Mouse (Mus musculus) limb, embryonic 14.5 days (tissue): ENCODE measurements around the gene Cct4. TPM values are rescaled to one million over a fixed set of nuclear protein-coding genes. Genes with fewer than 3 reads are reported as not detected.

Experiments
- ATAC-seq: fragments of 200-750 bp; cut with Nextera tagmentation; 2 replicates; pipeline ENCODE4 v1.8.0; 2017; ENCODE audit warnings: low read depth, moderate number of reproducible peaks, moderate TSS enrichment; ENCODE audit not compliant: low FRiP score
- DNase-seq: peaks from one replicate; pipeline ENCODE4 v3.0.0-alpha.2; 2015; ENCODE audit warnings: low spot score
- H3K27ac ChIP-seq: fragments of 300-500 bp; sonication (generic); replicated peaks from 2 replicates; pipeline ENCODE4 v1.5.1; 2014; ENCODE audit warnings: low read depth, mild to moderate bottlenecking, low read length, moderate library complexity, mixed read lengths
- H3K27me3 ChIP-seq: fragments of 300-500 bp; sonication (generic); 2 replicates; pipeline ENCODE4 v1.6.1; 2014; ENCODE audit warnings: low read length, mixed read lengths; ENCODE audit not compliant: control insufficient read depth, insufficient read depth
- H3K36me3 ChIP-seq: fragments of 300-500 bp; sonication (generic); 2 replicates; pipeline ENCODE4 v1.6.1; 2014; ENCODE audit warnings: mild to moderate bottlenecking, low read length, moderate library complexity, mixed read lengths; ENCODE audit not compliant: control insufficient read depth, insufficient read depth
- H3K4me1 ChIP-seq: fragments of 300-500 bp; sonication (generic); 2 replicates; pipeline ENCODE4 v1.6.1; 2014; ENCODE audit warnings: antibody characterized with exemption, low read length, mixed read lengths; ENCODE audit not compliant: control insufficient read depth, insufficient read depth
- H3K4me2 ChIP-seq: fragments of 300-500 bp; sonication (generic); replicated peaks from 2 replicates; pipeline ENCODE4 v1.6.1; 2014; ENCODE audit warnings: low read depth, mild to moderate bottlenecking, low read length, moderate library complexity; ENCODE audit not compliant: severe bottlenecking
- H3K4me3 ChIP-seq: fragments of 300-500 bp; sonication (generic); replicated peaks from 2 replicates; pipeline ENCODE4 v1.5.1; 2014; ENCODE audit warnings: low read length
- H3K9ac ChIP-seq: fragments of 300-500 bp; sonication (generic); 2 replicates; pipeline ENCODE4 v1.6.1; 2014; ENCODE audit warnings: mild to moderate bottlenecking, low read depth, low read length, moderate library complexity; ENCODE audit not compliant: severe bottlenecking
- H3K9me3 ChIP-seq: fragments of 300-500 bp; sonication (generic); 2 replicates; pipeline ENCODE4 v1.6.1; 2016; ENCODE audit warnings: low read length; ENCODE audit not compliant: control insufficient read depth
- POLR2A ChIP-seq: fragments of 200-500 bp; IDR thresholded peaks from 2 replicates; pipeline ENCODE4 v1.8.0; 2012; ENCODE audit warnings: inconsistent platforms, mild to moderate bottlenecking, moderate library complexity, borderline replicate concordance; ENCODE audit not compliant: insufficient read depth, insufficient read length; ENCODE audit errors: extremely low read depth
- WGBS: fragments of 180-500 bp; shearing (Covaris S2); extraction: QIAGEN DNeasy Blood & Tissue Kit; methylation state at CpG from one replicate; pipeline ENCODE4 v1.1.7; 2014; 5-methylcytosine and 5-hydroxymethylcytosine counted together
- polyA plus RNA-seq, 2 experiments: library from polyadenylated mRNA; depleted of rRNA in 1 of 2; stranded (reverse) in 1 of 2; unstranded in 1 of 2; fragments of >200 nt; fragmentation: Nextera tagmentation in 1 of 2; extraction: Ambion mirVana in 1 of 2; gene quantifications; 2 replicates each; pipeline versions ENCODE4 v1.2.1 to v1.2.3; 2012 to 2014

Gene Cct4
- polyA plus RNA-seq, 2 experiments: 153 to 267 TPM

DNA sequence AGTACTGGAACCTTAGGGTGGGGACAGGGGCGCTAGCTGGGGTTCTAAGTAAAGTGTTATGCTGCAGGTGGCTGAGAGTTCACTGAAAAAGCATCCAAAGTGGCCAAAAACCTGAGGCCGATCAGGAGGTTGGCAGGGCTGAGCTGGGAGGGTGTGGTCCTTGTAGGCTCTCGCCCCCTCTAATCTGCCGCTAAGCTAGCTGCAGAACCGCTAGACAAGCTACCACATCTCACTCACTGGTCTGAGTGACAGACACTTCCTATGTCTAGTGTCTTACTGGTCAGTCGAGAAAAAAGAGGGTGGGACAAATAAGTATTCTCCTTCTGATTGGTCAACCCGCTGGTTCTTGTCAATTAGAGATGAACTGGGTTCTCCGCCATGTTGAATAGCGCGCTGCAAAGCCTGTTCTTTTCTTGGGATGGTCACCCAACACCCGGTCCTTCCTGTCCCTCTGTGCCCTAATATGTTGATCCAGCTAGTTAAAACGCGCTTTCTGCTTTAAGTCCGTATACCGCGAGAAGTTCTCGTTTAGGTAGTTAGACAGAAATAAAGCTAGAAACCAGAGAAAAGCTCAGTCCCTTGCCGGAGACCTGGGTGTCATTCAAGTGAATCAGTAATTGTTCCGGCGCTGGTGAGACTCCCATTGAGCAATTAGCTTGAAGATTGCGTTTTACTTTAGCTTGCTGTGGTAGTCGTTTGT is 17.3 kb downstream of the Cct4 start, which contains the start of gene Fam161a:
Gene Fam161a (plus strand): TSS at position 51 of the 700 bp plus-strand sequence.
- Histone ChIP-seq H3K4me3 (peak within 1 kb of the TSS; percentile 60), H3K27ac (peak within 1 kb of the TSS; percentile 83), H3K36me3 (peaks cover 27% of the 10 kb centered on the region), H3K4me1 (0 out of 2 replicates have a peak, but pooled peaks cover 3% of the 10 kb centered on the region), H3K4me2 (peak within 1 kb of the TSS; percentile 80), H3K27me3 (no peaks in the 10 kb centered on the region), H3K9ac (peak within 1 kb of the TSS; percentile 66), H3K9me3 (no peaks in the 10 kb centered on the region)
- WGBS: under 1% methylated on average over 22 of the region's 22 CpGs
- DNase-seq (peak; percentile 96), ATAC-seq (peak; percentile 94)
- no peak for TF ChIP-seq POLR2A

DNA sequence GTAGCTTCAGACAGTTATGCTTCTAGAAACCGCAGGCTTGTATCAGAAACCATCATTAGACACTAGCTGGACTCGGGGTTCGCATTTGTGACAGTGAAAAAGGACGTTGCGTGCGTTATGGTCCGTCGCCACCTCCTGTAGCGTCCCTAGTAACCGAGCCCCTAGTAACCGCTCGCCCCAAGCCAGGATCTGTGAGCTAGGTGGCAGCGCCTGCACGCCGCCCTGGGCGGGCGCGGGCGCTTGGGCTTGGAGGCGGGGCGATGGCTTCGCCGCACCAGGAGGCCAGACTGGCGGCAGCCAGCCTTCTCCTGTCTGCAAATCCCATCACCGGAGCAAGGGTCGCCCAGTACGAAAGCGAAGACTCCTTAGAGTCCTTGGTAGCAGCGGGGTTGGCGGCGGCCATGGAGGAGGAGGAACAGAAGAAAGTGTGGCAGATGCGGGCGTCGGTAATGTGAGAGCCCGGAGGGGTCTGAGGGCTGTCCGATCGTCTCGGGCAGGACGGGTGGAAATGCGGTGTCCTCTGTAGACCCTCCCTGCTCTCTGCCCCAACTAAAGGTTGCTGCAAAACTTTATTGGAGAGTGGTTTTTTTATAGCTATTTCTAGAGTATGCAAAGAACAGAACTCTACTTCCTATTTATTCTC is 18.0 kb downstream of the Cct4 start:
- H3K4me2 ChIP-seq: peak overlapping the region; percentile 80
- peak overlapping the region; percentile 66 for H3K9ac ChIP-seq
- ATAC-seq (peak; percentile 86), DNase-seq (peak; percentile 88)
- H3K4me3 ChIP-seq: peak overlapping the region; percentile 60
- H3K9me3 ChIP-seq: no peaks in the 10 kb centered on the region
- H3K36me3 ChIP-seq: peaks cover 25% of the 10 kb centered on the region
- 0 out of 2 replicates have a peak, but pooled peaks cover 3% of the 10 kb centered on the region for H3K4me1 ChIP-seq
- H3K27ac ChIP-seq: peak overlapping the region; percentile 83
- WGBS: under 1% methylated on average over 40 of the region's 40 CpGs
- no peaks in the 10 kb centered on the region for H3K27me3 ChIP-seq
- TF ChIP-seq POLR2A: peak; percentile 70; the same call in 1 of the 2 replicates

DNA sequence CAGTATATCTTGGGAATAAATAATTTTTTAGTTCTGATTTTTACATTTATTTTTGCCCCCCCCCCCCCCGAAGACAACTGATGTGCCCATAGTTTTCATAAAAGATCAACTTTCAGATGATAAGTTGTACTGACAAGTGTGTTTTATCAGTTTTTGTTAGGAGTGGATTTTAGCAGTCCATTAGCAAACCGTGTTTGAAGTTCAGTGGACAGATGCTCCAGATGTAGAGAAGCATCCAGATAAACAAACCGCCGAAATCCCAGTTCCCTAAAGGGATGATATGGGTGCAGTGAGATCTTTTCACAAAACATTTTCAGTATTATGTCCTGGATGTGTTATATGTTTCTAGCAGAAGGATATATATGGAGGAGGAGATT is 18.5 kb downstream of the Cct4 start:
- H3K4me2 ChIP-seq: peak overlapping the region; percentile 80
- H3K9me3 ChIP-seq: no peaks in the 10 kb centered on the region
- DNase-seq (no peak), ATAC-seq (no peak)
- 0 out of 2 replicates have a peak, but pooled peaks cover 3% of the 10 kb centered on the region for H3K4me1 ChIP-seq
- no peak for TF ChIP-seq POLR2A
- no peak overlapping the region; the same call in 1 of the 2 replicates for H3K27ac ChIP-seq
- H3K27me3 ChIP-seq: no peaks in the 10 kb centered on the region
- peak overlapping the region; percentile 66 for H3K9ac ChIP-seq
- 27% methylated on average over 4 of the region's 4 CpGs for WGBS
- peak overlapping the region; percentile 60 for H3K4me3 ChIP-seq
- H3K36me3 ChIP-seq: peaks cover 20% of the 10 kb centered on the region

DNA sequence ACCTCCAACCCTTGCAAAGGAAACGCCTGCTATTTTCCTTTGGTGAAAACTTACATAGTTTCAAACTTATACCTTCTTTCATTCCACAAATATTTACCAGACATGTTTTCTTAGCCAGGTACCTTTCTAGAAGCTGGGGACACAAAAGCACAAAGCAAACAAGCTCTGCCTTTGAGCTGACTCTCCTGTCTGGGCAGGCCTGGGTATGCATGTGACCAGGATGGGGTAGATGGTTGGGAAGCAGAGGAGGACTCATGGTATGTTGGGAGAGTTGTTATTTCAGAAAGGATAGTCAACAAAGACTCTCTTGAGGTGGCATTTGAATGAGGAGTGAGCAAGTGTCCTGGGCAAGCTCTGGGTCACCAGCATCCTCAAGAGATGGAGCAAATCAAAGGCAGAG is 22.8 kb downstream of the Cct4 start:
- H3K27me3 ChIP-seq: no peaks in the 10 kb centered on the region
- DNase-seq (no peak), ATAC-seq (no peak)
- WGBS: 73% methylated on average over 1 of the region's 1 CpGs
- H3K4me2 ChIP-seq: no peak overlapping the region
- H3K9me3 ChIP-seq: no peaks in the 10 kb centered on the region
- H3K27ac ChIP-seq: no peak overlapping the region
- no peak overlapping the region for H3K4me3 ChIP-seq
- no peak overlapping the region for H3K9ac ChIP-seq
- TF ChIP-seq POLR2A: no peak
- H3K4me1 ChIP-seq: 0 out of 2 replicates have a peak, but pooled peaks cover 3% of the 10 kb centered on the region
- H3K36me3 ChIP-seq: no peaks in the 10 kb centered on the region

GRCm38 (mm10) chr11:23013580-23014294 is 23.4 kb downstream of the Cct4 start:
- no peaks in the 10 kb centered on the region for H3K9me3 ChIP-seq
- no peak for TF ChIP-seq POLR2A
- H3K4me2 ChIP-seq: no peak overlapping the region
- H3K27ac ChIP-seq: no peak overlapping the region
- no peak for ATAC-seq
- no peak for DNase-seq
- H3K4me3 ChIP-seq: no peak overlapping the region
- no peak overlapping the region for H3K9ac ChIP-seq
- 84% methylated on average over 4 of the region's 4 CpGs for WGBS
- H3K27me3 ChIP-seq: no peaks in the 10 kb centered on the region
- H3K4me1 ChIP-seq: 0 out of 2 replicates have a peak, but pooled peaks cover 3% of the 10 kb centered on the region
- H3K36me3 ChIP-seq: no peaks in the 10 kb centered on the region
